ENCODE assay signal across 9 mouse cellular contexts in the genomic region with DNA sequence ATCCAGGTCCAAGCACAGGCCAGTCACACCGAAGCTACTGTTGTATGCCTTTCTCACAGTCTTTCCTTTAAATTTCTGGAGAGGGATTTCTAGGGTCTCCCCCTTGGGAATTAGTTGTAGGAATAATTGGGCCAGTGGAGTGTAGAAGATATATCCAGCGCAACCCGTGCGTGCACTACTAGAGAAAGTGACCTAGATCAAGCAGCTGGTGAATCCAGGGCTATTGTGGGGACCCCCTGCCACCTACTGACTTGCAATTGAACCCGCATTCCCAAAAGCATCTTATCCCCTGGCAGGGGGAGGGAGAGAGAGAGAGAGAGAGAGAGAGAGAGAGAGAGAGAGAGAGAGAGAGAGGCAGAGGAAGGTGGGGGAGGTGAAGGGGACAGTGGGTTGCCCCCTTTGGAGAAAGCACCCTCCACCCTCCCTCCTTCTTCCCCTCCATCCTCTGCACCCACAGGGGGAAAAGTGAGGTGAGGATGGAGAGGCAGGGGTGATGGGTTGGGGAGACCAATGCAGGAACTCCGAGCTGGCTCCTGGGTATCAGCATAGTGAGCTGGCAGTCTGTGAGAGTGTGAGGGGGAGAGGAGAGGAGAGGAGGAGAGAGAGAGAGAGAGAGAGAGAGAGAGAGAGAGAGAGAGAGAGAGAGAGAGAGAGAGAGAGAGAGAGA. TPM values are rescaled to one million over a fixed set of nuclear protein-coding genes. Genes with fewer than 3 reads are reported as not detected.
DNase-seq lines count a peak whose midpoint lies in the region; ATAC-seq and TF ChIP-seq lines count a peak whose summit lies in the region.
"Had no signal": no experiment of that assay in that cellular context is flagged by ENCODE, and none has a peak within 500 bp of the region (broad histone marks: within the 10 kb centered on the region; RNA-seq: fewer than 3 reads in every experiment).

A gene (plus strand): TSS at position 364 of the 667 bp plus-strand sequence.

- H3K4me1 ChIP-seq in heart, embryonic 10.5 days: peaks cover 14% of the 10 kb centered on the region
- peaks cover 40% of the 10 kb centered on the region for H3K4me1 ChIP-seq in hindbrain, embryonic 13.5 days (replicated peaks)
- no peaks in the 10 kb centered on the region; the same call in 1 of the 2 replicates for H3K4me1 ChIP-seq in midbrain, embryonic 11.5 days (ENCODE audit: control insufficient read depth, insufficient read depth, low read length)

- H3K27ac ChIP-seq in heart, embryonic 10.5 days: no peak within 1 kb of the TSS
- peak within 1 kb of the TSS; percentile 77 for H3K27ac ChIP-seq in hindbrain, embryonic 13.5 days
- H3K27ac ChIP-seq in midbrain, embryonic 11.5 days (ENCODE audit: low read depth, low read length): no peak within 1 kb of the TSS
- no peak within 1 kb of the TSS for H3K27ac ChIP-seq in gastrocnemius, adult 2 months
- H3K27ac ChIP-seq: macrophage had no signal

- no peaks in the 10 kb centered on the region for H3K9me3 ChIP-seq in heart, embryonic 10.5 days
- H3K9me3 ChIP-seq in hindbrain, embryonic 13.5 days: no peaks in the 10 kb centered on the region
- H3K9me3 ChIP-seq in midbrain, embryonic 11.5 days (ENCODE audit: control insufficient read depth, low read length): no peaks in the 10 kb centered on the region

- peak within 1 kb of the TSS; percentile 52 for H3K4me3 ChIP-seq in heart, embryonic 10.5 days
- peak within 1 kb of the TSS; percentile 45 for H3K4me3 ChIP-seq in hindbrain, embryonic 13.5 days
- H3K4me3 ChIP-seq in midbrain, embryonic 11.5 days (ENCODE audit: low read depth, low read length): peak within 1 kb of the TSS; percentile 24
- H3K4me3 ChIP-seq in gastrocnemius, adult 2 months: no peak within 1 kb of the TSS

- H3K36me3 ChIP-seq in heart, embryonic 10.5 days: no peaks in the 10 kb centered on the region
- H3K36me3 ChIP-seq in hindbrain, embryonic 13.5 days: no peaks in the 10 kb centered on the region
- no peaks in the 10 kb centered on the region for H3K36me3 ChIP-seq in midbrain, embryonic 11.5 days (ENCODE audit: control insufficient read depth, insufficient read depth, low read length)

- no peak for DNase-seq in heart, embryonic 10.5 days (ENCODE audit: low spot score)
- no peak for DNase-seq in heart, postnatal 4 days
- DNase-seq in Muller cell, postnatal 12 days (ENCODE audit: inconsistent ontology term): peak; percentile 22
- DNase-seq in midbrain, embryonic 11.5 days (ENCODE audit: low spot score, missing footprints): peak; percentile 84
- DNase-seq in adrenal gland, adult 8-10 months: no peak
- DNase-seq in adrenal gland, postnatal 4 days (ENCODE audit: low spot score in 2 of 2): no peak
- no peak for DNase-seq in gastrocnemius, adult 2 months

- intact Hi-C loops in gastrocnemius, adult 2 months (cut with DNase I): no loop called here

- 40% methylated on average over 6 of the region's 6 CpGs for WGBS in heart, embryonic 10.5 days
- WGBS in hindbrain, embryonic 13.5 days: 23% methylated on average over 6 of the region's 6 CpGs
- 19% methylated on average over 6 of the region's 6 CpGs for WGBS in midbrain, embryonic 11.5 days

- no peak for TF ChIP-seq CTCF in gastrocnemius, adult 2 months (IDR thresholded peaks at IDR 0.05)

- peak within 1 kb of the TSS; percentile 58 for H3K4me2 ChIP-seq in hindbrain, embryonic 13.5 days
- H3K4me2 ChIP-seq in midbrain, embryonic 11.5 days: peak within 1 kb of the TSS; percentile 57

- peak within 1 kb of the TSS; percentile 70 for H3K9ac ChIP-seq in hindbrain, embryonic 13.5 days
- H3K9ac ChIP-seq in midbrain, embryonic 11.5 days (ENCODE audit: low read length): peak within 1 kb of the TSS; percentile 39

- ATAC-seq in hindbrain, embryonic 13.5 days (ENCODE audit: low FRiP score): peak; percentile 68
- no peak for ATAC-seq in midbrain, embryonic 11.5 days (ENCODE audit: low FRiP score)

- H3K27me3 ChIP-seq in heart, embryonic 10.5 days (ENCODE audit: insufficient read depth, poor library complexity, severe bottlenecking): peaks cover 43% of the 10 kb centered on the region
- H3K27me3 ChIP-seq in hindbrain, embryonic 13.5 days: 0 out of 2 replicates have a peak, but pooled peaks cover 10% of the 10 kb centered on the region
- peaks cover 2% of the 10 kb centered on the region; the same call in 1 of the 2 replicates for H3K27me3 ChIP-seq in midbrain, embryonic 11.5 days (ENCODE audit: control insufficient read depth, insufficient read depth, low read length)

RNA-seq across cellular contexts. Expression of the gene that starts here (rescaled TPM):
- 0.58 and 0.64 TPM in 2 replicates for polyA plus RNA-seq in heart, embryonic 10.5 days (2016; fragmentation: Nextera tagmentation; extraction: Ambion mirVana)
- 1 to 10 TPM in 1 of 2 experiments, under 1 TPM in 1; 0.99 to 1.2 TPM for total RNA-seq in heart, postnatal 4 days (2021)
- polyA plus RNA-seq in hindbrain, embryonic 13.5 days (2015; fragmentation: Nextera tagmentation; extraction: Ambion mirVana): 26.5 and 29.4 TPM in 2 replicates
- polyA plus RNA-seq in midbrain, embryonic 11.5 days (2014; fragmentation: Nextera tagmentation; extraction: Ambion mirVana): 1.8 and 3.1 TPM in 2 replicates
- under 1 TPM; 0.34 to 0.91 (median 0.65) TPM for total RNA-seq in adrenal gland, adult 8-10 months (2022)
- 1 to 10 TPM; 2.8 to 3.5 TPM for total RNA-seq in adrenal gland, postnatal 4 days (2021)
- total RNA-seq in gastrocnemius, adult 2 months (2021): under 1 TPM in 1 of 2 experiments, not detected in 1; 0.06 TPM
- polyA plus RNA-seq: macrophage had no signal

Comparison
In these comparisons a context has a peak if more than half of its experiments do, and no peak if none do; other contexts are left out.
1. DNase-seq: peak in Muller cell, postnatal 12 days (single experiment) and midbrain, embryonic 11.5 days (single experiment); none in heart, embryonic 10.5 days (single experiment), heart, postnatal 4 days (single experiment), adrenal gland, adult 8-10 months (single experiment), adrenal gland, postnatal 4 days (0 of 2) and gastrocnemius, adult 2 months (single experiment).